Mouse (Mus musculus) kidney, embryonic 15.5 days (tissue): Measurements from ENCODE around the gene Bloc1s2. TPM values are rescaled to one million over a fixed set of nuclear protein-coding genes. Genes with fewer than 3 reads are reported as not detected.
A peak's percentile ranks its signal among the peaks of the same experiment; 100 is the strongest.

Source experiments
- ATAC-seq: fragments of 200-750 bp; cut with Nextera tagmentation; replicated peaks from 2 replicates; pipeline ENCODE4 v1.8.0; 2017; ENCODE audit warnings: moderate TSS enrichment; ENCODE audit not compliant: low FRiP score
- H3K27ac ChIP-seq: fragments of 300-500 bp; sonication (generic); 2 replicates; pipeline ENCODE4 v1.5.1; 2015; ENCODE audit warnings: mild to moderate bottlenecking, inconsistent platforms
- H3K27me3 ChIP-seq: fragments of 300-500 bp; sonication (generic); 2 replicates; pipeline ENCODE4 v1.6.1; 2015; ENCODE audit warnings: inconsistent platforms
- H3K36me3 ChIP-seq: fragments of 300-500 bp; sonication (generic); 2 replicates; pipeline ENCODE4 v1.6.1; 2015; ENCODE audit warnings: inconsistent platforms
- H3K4me1 ChIP-seq: fragments of 300-500 bp; sonication (generic); 2 replicates; pipeline ENCODE4 v1.6.1; 2015; ENCODE audit warnings: inconsistent platforms
- H3K4me2 ChIP-seq: fragments of 300-500 bp; sonication (generic); 2 replicates; pipeline ENCODE4 v1.6.1; 2015; ENCODE audit warnings: moderate library complexity, mild to moderate bottlenecking, inconsistent platforms
- H3K4me3 ChIP-seq: fragments of 300-500 bp; sonication (generic); replicated peaks from 2 replicates; pipeline ENCODE4 v1.5.1; 2015; ENCODE audit warnings: mild to moderate bottlenecking, inconsistent platforms
- H3K9ac ChIP-seq: fragments of 300-500 bp; sonication (generic); 2 replicates; pipeline ENCODE4 v1.6.1; 2015; ENCODE audit warnings: mild to moderate bottlenecking, inconsistent platforms
- H3K9me3 ChIP-seq: fragments of 300-500 bp; sonication (generic); replicated peaks from 2 replicates; pipeline ENCODE4 v1.6.1; 2016; ENCODE audit warnings: inconsistent platforms
- WGBS: fragments of 180-500 bp; shearing (Covaris S2); methylation state at CpG from one replicate; pipeline ENCODE4 v1.1.7; 2015; ENCODE audit warnings: mixed read lengths; 5-methylcytosine and 5-hydroxymethylcytosine counted together
- polyA plus RNA-seq: library from polyadenylated mRNA; unstranded; fragments of >200 nt; fragmentation: Nextera tagmentation; extraction: Ambion mirVana; gene quantifications from 2 replicates; pipeline ENCODE4 v1.2.1, GENCODE M21; 2015

Gene Bloc1s2
- polyA plus RNA-seq, 1 experiment from 2014 or later, result 87.4 TPM

- Histone ChIP-seq H3K4me2 (no peak overlapping the region), H3K36me3 (no peaks in the 10 kb centered on the region), H3K9ac (no peak overlapping the region), H3K4me3 (no peak overlapping the region), H3K27ac (no peak overlapping the region), H3K4me1 (no peaks in the 10 kb centered on the region), H3K27me3 (peaks cover 25% of the 10 kb centered on the region), H3K9me3 (no peaks in the 10 kb centered on the region)
- 77% methylated on average over 5 of the region's 5 CpGs for WGBS
- ATAC-seq, result no peak
Measured at GRCm38 (mm10) chr19:44153781-44154180, 7.5 kb upstream of the Bloc1s2 start.

DNA sequence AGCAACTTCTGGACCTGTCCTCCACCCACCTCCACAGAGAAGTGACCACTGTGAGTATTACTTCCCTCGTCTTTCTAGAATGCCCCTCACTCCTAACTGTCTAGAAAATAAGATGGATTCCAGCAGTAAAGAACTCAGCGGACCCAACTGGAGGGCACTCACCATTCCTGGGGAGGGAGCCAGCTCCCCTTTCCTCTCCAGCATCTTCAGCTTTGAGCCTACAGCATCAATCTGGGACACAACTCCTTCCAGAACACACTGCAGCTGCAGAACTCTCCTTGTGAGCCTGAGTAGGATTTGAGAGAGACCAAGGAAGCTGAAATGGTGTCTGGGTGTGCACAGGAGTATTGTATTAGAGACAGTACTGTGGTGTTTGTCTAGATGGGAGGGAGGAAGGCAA is 2.7 kb upstream of the Bloc1s2 start:
- H3K4me1 ChIP-seq, result peaks cover 17% of the 10 kb centered on the region
- H3K27ac ChIP-seq, result no peak overlapping the region
- no peak for ATAC-seq
- peaks cover 3% of the 10 kb centered on the region; the same call in 1 of the 2 replicates for H3K36me3 ChIP-seq
- no peak overlapping the region for H3K9ac ChIP-seq
- no peak overlapping the region for H3K4me2 ChIP-seq
- no peaks in the 10 kb centered on the region for H3K9me3 ChIP-seq
- H3K4me3 ChIP-seq, result no peak overlapping the region
- peaks cover 25% of the 10 kb centered on the region for H3K27me3 ChIP-seq
- WGBS, result 65% methylated on average over 2 of the region's 2 CpGs

DNA sequence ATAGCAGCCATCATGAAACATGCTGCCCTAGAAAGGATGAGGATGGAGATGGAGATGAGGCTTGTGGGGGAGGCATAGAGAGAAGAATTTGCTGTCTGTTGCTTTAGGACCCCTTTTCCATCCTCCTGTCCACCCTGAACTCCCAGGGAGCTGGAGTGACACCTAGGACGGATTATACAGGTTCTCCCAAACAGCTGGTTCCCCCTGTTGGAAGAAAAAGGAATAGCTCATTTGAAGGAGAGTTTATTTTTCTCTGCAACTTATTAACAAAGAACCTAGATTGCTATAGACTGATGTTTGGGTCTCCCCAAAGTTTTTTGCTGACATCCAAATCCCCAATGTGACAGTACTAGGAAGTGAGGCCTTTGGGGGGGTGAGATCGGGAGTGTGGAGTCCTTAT is 2.1 kb upstream of the Bloc1s2 start:
- WGBS, result 39% methylated on average over 2 of the region's 2 CpGs
- Histone ChIP-seq H3K27me3 (peaks cover 20% of the 10 kb centered on the region), H3K9ac (no peak overlapping the region)

GRCm38 (mm10) chr19:44146951-44147350 is 705 bp upstream of the Bloc1s2 start:
- 94% methylated on average over 8 of the region's 8 CpGs for WGBS
- no peak for ATAC-seq

More for the DNA sequence above, 2.1 kb upstream of the Bloc1s2 start:
- Histone ChIP-seq H3K9me3 (no peaks in the 10 kb centered on the region), H3K27ac (no peak overlapping the region), H3K36me3 (peaks cover 9% of the 10 kb centered on the region), H3K4me3 (no peak overlapping the region), H3K4me2 (no peak overlapping the region), H3K4me1 (peaks cover 17% of the 10 kb centered on the region)
- ATAC-seq, result no peak

GRCm38 (mm10) chr19:44146568-44146879 is 278 bp upstream of the Bloc1s2 start:
- Histone ChIP-seq H3K9ac (peak overlapping the region; percentile 71), H3K4me1 (peaks cover 17% of the 10 kb centered on the region), H3K27me3 (0 out of 2 replicates have a peak, but pooled peaks cover 12% of the 10 kb centered on the region), H3K36me3 (peaks cover 27% of the 10 kb centered on the region), H3K4me2 (peak overlapping the region; percentile 87), H3K9me3 (no peaks in the 10 kb centered on the region), H3K4me3 (peak overlapping the region; percentile 75), H3K27ac (no peak overlapping the region)
- ATAC-seq, result no peak
- 60% methylated on average over 9 of the region's 9 CpGs for whole genome bisulfite sequencing

More at GRCm38 (mm10) chr19:44146951-44147350, 705 bp upstream of the Bloc1s2 start:
- Histone ChIP-seq H3K4me3 (no peak overlapping the region), H3K27ac (no peak overlapping the region), H3K9ac (no peak overlapping the region), H3K9me3 (no peaks in the 10 kb centered on the region), H3K27me3 (peaks cover 13% of the 10 kb centered on the region), H3K36me3 (peaks cover 23% of the 10 kb centered on the region), H3K4me1 (peaks cover 17% of the 10 kb centered on the region), H3K4me2 (no peak overlapping the region)

GRCm38 (mm10) chr19:44144366-44144765 is 1.9 kb downstream of the Bloc1s2 start:
- Histone ChIP-seq H3K27me3 (0 out of 2 replicates have a peak, but pooled peaks cover 6% of the 10 kb centered on the region), H3K27ac (no peak overlapping the region), H3K4me2 (no peak overlapping the region), H3K4me3 (no peak overlapping the region), H3K9ac (no peak overlapping the region), H3K9me3 (no peaks in the 10 kb centered on the region), H3K36me3 (peaks cover 46% of the 10 kb centered on the region), H3K4me1 (peaks cover 17% of the 10 kb centered on the region)
- ATAC-seq, result no peak
- WGBS, result 86% methylated on average over 9 of the region's 9 CpGs

DNA sequence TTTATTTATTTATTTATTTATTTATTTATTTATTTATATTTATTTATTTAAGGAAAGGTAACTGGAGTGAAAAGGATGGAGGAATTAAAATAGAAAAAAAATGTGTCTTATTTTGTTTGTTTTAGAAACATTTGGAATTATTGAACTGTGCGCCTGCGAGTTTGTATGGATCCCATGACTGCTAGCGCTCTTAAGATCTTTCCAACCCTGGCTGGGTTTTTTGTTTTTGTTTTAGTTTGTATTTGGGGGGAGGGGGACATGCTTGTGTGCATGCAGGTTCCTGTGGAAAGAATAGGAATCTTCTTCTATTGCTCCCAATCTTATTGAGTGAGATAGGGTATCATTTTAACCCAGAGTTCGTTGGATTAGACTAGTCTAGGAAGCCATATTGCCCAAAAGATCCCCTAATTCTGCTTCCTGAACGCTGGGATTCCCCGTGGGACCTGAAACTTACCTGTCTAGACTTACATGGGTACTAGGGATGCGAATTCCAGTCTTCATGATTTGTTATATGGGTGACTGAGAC is 10.2 kb downstream of the Bloc1s2 start:
- WGBS, result 30% methylated on average over 7 of the region's 7 CpGs
- no peak overlapping the region for H3K27ac ChIP-seq
- peak overlapping the region; percentile 63 for H3K4me2 ChIP-seq
- H3K9me3 ChIP-seq, result no peaks in the 10 kb centered on the region
- H3K4me1 ChIP-seq, result peaks cover 9% of the 10 kb centered on the region
- H3K27me3 ChIP-seq, result no peaks in the 10 kb centered on the region
- H3K9ac ChIP-seq, result no peak overlapping the region; the same call in 1 of the 2 replicates
- ATAC-seq, result peak; percentile 33; the same call in 1 of the 2 replicates
- peak overlapping the region; percentile 92 for H3K4me3 ChIP-seq
- H3K36me3 ChIP-seq, result peaks cover 47% of the 10 kb centered on the region

- H3K4me3 ChIP-seq, result peak within 1 kb of the TSS; percentile 92
- peak; percentile 90 for ATAC-seq
- H3K36me3 ChIP-seq, result peaks cover 49% of the 10 kb centered on the region
- under 1% methylated on average over 45 of the region's 45 CpGs for WGBS
- peak within 1 kb of the TSS; percentile 84 for H3K4me2 ChIP-seq
- no peaks in the 10 kb centered on the region for H3K27me3 ChIP-seq
- H3K4me1 ChIP-seq, result peaks cover 9% of the 10 kb centered on the region
- H3K27ac ChIP-seq, result peak within 1 kb of the TSS; percentile 98
- H3K9ac ChIP-seq, result peak within 1 kb of the TSS; percentile 68
- no peaks in the 10 kb centered on the region for H3K9me3 ChIP-seq
Measured at GRCm38 (mm10) chr19:44135072-44135959, 10.9 kb downstream of the Bloc1s2 start, which contains the start of gene Cwf19l1. Gene Cwf19l1, minus strand, starts transcription at chr19:44135876.

DNA sequence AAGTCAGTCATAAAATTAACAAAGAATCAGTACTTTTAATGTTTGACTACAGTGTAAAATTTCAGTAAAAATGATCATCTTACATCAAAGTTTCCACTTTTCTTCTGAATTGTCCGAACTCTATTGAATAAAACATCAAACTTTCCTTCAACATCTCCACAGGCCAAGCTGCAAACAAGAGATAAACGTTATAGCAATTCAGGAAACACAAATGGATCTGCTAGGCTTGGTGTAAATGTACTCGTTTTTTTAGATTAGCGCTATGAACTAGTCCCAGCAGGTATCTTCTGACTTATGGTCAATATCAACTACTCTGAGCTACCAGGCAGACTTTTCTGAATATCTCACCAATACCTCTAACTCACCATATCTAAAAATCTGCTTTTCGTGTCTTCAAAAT is 13.3 kb downstream of the Bloc1s2 start:
- Histone ChIP-seq H3K4me3 (no peak overlapping the region), H3K27me3 (no peaks in the 10 kb centered on the region), H3K9me3 (no peaks in the 10 kb centered on the region), H3K4me1 (peaks cover 9% of the 10 kb centered on the region), H3K27ac (no peak overlapping the region), H3K36me3 (peaks cover 50% of the 10 kb centered on the region), H3K9ac (no peak overlapping the region), H3K4me2 (no peak overlapping the region)
- ATAC-seq, result no peak
- 87% methylated on average over 5 of the region's 5 CpGs for WGBS

DNA sequence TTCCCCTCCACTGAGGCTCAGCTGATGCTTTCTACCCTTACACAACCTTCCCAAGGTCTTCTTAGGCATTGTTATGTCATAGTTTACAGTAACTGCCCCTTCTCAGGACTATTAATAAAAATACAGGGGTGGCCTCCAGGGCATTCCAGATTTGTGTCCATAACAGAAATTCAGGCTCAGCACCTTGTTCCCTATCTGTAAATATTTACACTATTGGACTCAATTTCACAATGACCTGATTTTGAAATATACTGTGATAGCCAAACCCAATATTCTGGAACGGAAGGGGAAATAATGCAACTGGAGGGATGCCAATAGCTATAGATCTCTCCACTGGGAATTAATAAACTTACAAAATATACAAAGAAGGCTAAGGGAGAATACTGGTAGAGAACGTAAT is 17.7 kb downstream of the Bloc1s2 start:
- Histone ChIP-seq H3K4me2 (no peak overlapping the region), H3K9ac (no peak overlapping the region), H3K4me1 (no peaks in the 10 kb centered on the region), H3K9me3 (no peaks in the 10 kb centered on the region), H3K4me3 (no peak overlapping the region), H3K27ac (no peak overlapping the region), H3K36me3 (peaks cover 88% of the 10 kb centered on the region), H3K27me3 (no peaks in the 10 kb centered on the region)
- no peak for ATAC-seq
- WGBS, result 87% methylated on average over 2 of the region's 2 CpGs

DNA sequence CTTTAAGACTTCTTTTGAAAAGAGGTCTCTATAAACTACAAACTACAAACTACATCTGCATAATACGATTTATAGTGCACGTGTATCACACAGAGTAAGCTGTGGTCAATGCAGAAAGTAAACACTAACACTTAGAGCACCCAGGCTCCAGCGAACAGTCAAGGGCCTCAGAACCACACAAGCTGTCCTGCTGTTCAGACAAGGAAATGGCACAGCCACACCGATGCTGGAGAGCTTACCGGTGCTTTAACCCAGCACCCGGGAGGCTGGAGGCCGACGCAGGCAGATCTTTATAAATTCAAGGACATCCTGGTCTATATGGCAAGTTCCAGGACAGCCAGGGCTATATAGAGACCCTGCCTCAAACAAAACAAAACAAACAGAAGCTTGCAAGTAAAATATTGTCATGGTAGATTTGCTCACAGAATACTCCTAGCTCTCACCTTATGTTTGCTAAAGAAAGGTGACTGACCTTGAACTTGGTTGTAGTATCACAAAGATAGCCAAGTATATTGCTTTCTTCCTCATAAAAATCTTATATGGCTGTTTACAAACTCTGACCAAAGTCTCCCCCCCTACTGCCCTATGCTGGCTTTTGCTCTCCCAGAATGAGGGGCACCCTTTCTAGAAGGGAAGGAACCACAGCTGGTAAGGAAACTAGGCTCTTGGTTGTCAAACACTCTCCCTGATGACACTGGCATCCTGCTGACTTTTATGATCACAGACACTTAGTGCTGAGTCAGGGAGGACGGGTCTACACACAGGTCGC is 18.3 kb downstream of the Bloc1s2 start:
- Histone ChIP-seq H3K4me3 (no peak overlapping the region), H3K9me3 (no peaks in the 10 kb centered on the region), H3K27me3 (no peaks in the 10 kb centered on the region), H3K4me2 (no peak overlapping the region), H3K27ac (no peak overlapping the region), H3K9ac (no peak overlapping the region), H3K4me1 (no peaks in the 10 kb centered on the region), H3K36me3 (peaks cover 95% of the 10 kb centered on the region)
- ATAC-seq, result no peak
- WGBS, result 95% methylated on average over 10 of the region's 10 CpGs

DNA sequence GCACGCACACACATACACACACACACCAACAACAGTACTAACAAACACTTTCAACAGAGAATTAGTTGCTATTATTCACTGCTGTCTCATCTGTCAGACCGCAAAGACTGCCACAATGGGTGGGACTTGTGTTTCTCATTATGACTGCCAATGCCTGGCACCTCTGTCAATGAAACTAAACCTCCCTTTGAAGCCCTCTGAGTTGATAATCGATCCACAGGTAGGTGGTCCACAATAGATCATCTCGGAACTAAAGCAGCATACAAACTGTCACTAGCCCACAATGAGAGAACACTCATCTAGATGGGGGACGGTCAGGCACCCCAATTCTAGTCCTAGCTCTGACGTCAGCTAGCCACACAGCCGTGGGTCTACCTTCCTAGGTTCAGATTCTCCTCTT is 25.1 kb downstream of the Bloc1s2 start:
- ATAC-seq, result no peak
- Histone ChIP-seq H3K27ac (no peak overlapping the region), H3K4me3 (no peak overlapping the region), H3K9ac (no peak overlapping the region), H3K36me3 (peaks cover 96% of the 10 kb centered on the region), H3K4me1 (no peaks in the 10 kb centered on the region), H3K9me3 (no peaks in the 10 kb centered on the region), H3K4me2 (no peak overlapping the region), H3K27me3 (no peaks in the 10 kb centered on the region)
- WGBS, result 92% methylated on average over 7 of the region's 7 CpGs
